Mouse (Mus musculus) limb, embryonic 10.5 days (tissue): ENCODE data around the gene Cfi. TPM values are rescaled to one million over a fixed set of nuclear protein-coding genes. Genes with fewer than 3 reads are reported as not detected.
A peak's percentile ranks its signal among the peaks of the same experiment; 100 is the strongest.

Experiments used
- DNase-seq: peaks from one replicate; pipeline ENCODE4 v3.0.0-alpha.2; 2017; ENCODE audit warnings: low spot score
- H3K27ac ChIP-seq: fragments of 300-500 bp; sonication (generic); 2 replicates; pipeline ENCODE4 v1.5.1; 2016; ENCODE audit warnings: mild to moderate bottlenecking
- H3K27me3 ChIP-seq: fragments of 300-500 bp; sonication (generic); 2 replicates; pipeline ENCODE4 v1.6.1; 2016; ENCODE audit warnings: low read depth, mild to moderate bottlenecking; ENCODE audit not compliant: poor library complexity, severe bottlenecking
- H3K36me3 ChIP-seq: fragments of 300-500 bp; sonication (generic); 2 replicates; pipeline ENCODE4 v1.6.1; 2016; ENCODE audit warnings: mild to moderate bottlenecking, moderate library complexity
- H3K4me1 ChIP-seq: fragments of 300-500 bp; sonication (generic); 2 replicates; pipeline ENCODE4 v1.6.1; 2016
- H3K4me3 ChIP-seq: fragments of 300-500 bp; sonication (generic); 2 replicates; pipeline ENCODE4 v1.5.1; 2016; ENCODE audit warnings: mild to moderate bottlenecking, moderate library complexity
- H3K9me3 ChIP-seq: fragments of 300-500 bp; sonication (generic); replicated peaks from 2 replicates; pipeline ENCODE4 v1.6.1; 2016; ENCODE audit warnings: mild to moderate bottlenecking
- WGBS: fragments of 180-500 bp; shearing (Covaris S2); methylation state at CpG from one replicate; pipeline ENCODE4 v1.1.7; 2016; 5-methylcytosine and 5-hydroxymethylcytosine counted together
- polyA plus RNA-seq: library from polyadenylated mRNA; unstranded; fragments of >200 nt; fragmentation: Nextera tagmentation; extraction: Ambion mirVana; gene quantifications from 2 replicates; pipeline ENCODE4 v1.2.1, GENCODE M21; 2016

Gene Cfi
- polyA plus RNA-seq, 1 experiment from 2014 or later = 0.08 TPM

DNA sequence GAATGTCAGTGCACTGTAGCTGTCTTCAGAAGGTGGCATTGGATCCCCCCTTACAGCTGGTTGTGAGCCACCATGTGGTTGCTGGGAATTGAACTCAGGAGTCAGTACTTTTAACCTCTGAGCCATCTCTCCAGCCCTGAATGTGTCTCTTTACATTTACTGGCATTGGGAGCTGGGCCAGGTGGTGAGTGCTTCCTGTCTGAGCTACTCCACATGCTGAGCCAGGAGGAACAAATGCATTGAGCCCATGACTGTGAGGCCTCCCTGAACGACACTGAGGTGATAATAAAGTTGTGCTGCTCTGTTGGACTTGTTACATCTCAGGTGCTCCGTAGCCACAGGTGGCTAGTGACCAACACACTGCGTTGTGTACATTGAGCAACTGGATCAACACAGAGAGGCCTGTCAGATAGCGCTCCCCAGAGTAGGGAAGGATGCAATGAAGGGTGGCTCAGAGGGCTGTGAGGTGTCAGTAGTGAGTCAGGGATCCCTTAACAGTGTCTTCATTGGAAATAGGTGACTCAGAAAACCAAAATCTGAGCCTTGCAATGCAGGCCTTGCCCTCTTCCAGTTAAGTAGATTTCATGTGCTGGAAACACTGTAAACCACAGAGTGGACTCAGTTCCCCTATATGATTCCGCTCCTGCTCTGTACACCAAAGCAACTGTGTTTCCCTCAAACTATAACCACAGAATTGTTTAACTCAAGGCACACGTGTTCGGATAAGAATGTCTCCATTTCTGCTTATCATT lies 68.9 kb downstream of the Cfi start:
- no peak for DNase-seq
- Histone ChIP-seq H3K36me3 (peaks cover 44% of the 10 kb centered on the region), H3K9me3 (no peaks in the 10 kb centered on the region), H3K4me1 (peaks cover 21% of the 10 kb centered on the region), H3K27me3 (no peaks in the 10 kb centered on the region), H3K27ac (no peak overlapping the region), H3K4me3 (no peak overlapping the region)
- 88% methylated on average over 7 of the region's 7 CpGs for WGBS

GRCm38 (mm10) chr3:129912025-129912424 lies 76.3 kb downstream of the Cfi start:
- Histone ChIP-seq H3K27ac (no peak overlapping the region), H3K36me3 (peaks cover 89% of the 10 kb centered on the region), H3K27me3 (no peaks in the 10 kb centered on the region), H3K9me3 (no peaks in the 10 kb centered on the region), H3K4me1 (no peaks in the 10 kb centered on the region), H3K4me3 (no peak overlapping the region)
- no peak for DNase-seq
- WGBS = 92% methylated on average over 14 of the region's 14 CpGs

GRCm38 (mm10) chr3:129913241-129913640 lies 77.6 kb downstream of the Cfi start:
- 94% methylated on average over 13 of the region's 13 CpGs for WGBS
- Histone ChIP-seq H3K4me1 (no peaks in the 10 kb centered on the region), H3K27me3 (no peaks in the 10 kb centered on the region), H3K27ac (no peak overlapping the region), H3K36me3 (peaks cover 78% of the 10 kb centered on the region), H3K9me3 (no peaks in the 10 kb centered on the region), H3K4me3 (no peak overlapping the region)
- DNase-seq = no peak

DNA sequence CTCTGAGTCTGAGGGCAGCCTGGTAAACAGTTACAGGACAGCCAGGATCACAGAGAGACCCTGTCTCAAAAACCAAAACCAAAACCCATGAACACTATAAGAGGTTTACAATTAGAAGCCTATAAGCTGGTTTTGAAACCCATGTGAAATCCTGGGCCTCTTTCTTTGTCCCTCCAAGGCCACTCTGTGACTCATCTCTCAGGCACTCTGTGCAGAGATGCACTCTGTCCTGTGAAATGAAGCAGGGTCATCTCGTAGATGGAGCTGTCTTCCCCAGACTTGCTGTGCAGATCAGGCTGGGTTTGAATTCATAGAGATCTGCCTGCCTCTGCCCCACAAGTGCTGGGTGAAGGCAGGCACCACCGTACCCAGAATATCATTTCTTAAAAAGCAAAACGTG lies 81.7 kb downstream of the Cfi start:
- Histone ChIP-seq H3K4me3 (no peak overlapping the region), H3K4me1 (no peaks in the 10 kb centered on the region), H3K27me3 (no peaks in the 10 kb centered on the region), H3K36me3 (peaks cover 36% of the 10 kb centered on the region), H3K9me3 (no peaks in the 10 kb centered on the region), H3K27ac (no peak overlapping the region)
- DNase-seq = no peak
- WGBS = 90% methylated on average over 3 of the region's 3 CpGs

GRCm38 (mm10) chr3:129918434-129918833 lies 82.8 kb downstream of the Cfi start:
- Histone ChIP-seq H3K27me3 (no peaks in the 10 kb centered on the region), H3K4me1 (no peaks in the 10 kb centered on the region), H3K36me3 (peaks cover 26% of the 10 kb centered on the region), H3K27ac (no peak overlapping the region), H3K4me3 (no peak overlapping the region), H3K9me3 (no peaks in the 10 kb centered on the region)
- WGBS = 19% methylated on average over 13 of the region's 13 CpGs
- peak; percentile 74 for DNase-seq

DNA sequence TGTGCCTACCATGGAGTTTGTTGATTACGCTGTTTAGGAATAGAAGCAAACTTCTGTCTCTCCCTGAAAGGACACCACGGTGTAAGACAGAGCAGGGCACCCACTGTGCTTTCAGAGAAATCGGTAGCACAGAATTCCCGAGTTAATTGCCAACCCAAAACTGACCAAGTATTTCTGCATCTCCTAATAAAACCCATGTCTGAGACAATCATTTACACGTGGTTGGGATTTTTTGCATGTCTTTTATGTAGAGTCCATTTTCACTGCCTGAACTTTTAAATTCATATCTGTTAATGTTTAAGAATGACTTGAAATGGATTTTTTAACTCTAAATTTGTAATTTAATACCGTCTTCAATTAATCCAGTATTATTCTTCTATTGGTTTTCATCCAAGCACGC lies 87.9 kb downstream of the Cfi start:
- no peaks in the 10 kb centered on the region for H3K4me1 ChIP-seq
- DNase-seq = no peak
- H3K36me3 ChIP-seq = no peaks in the 10 kb centered on the region
- H3K27ac ChIP-seq = no peak overlapping the region
- H3K4me3 ChIP-seq = no peak overlapping the region
- no peaks in the 10 kb centered on the region for H3K27me3 ChIP-seq
- WGBS = 88% methylated on average over 7 of the region's 7 CpGs
- no peaks in the 10 kb centered on the region for H3K9me3 ChIP-seq

Other genes starting within 250 kb of the Cfi start
- gene Egf, start 80.6 kb upstream of the Cfi start, polyA plus RNA-seq = 1.4 and 1.6 TPM in 2 replicates
- gene Lrit3, start 31.9 kb upstream of the Cfi start, polyA plus RNA-seq = not detected in 2 replicates
- not detected in 2 replicates for gene Rrh, start 13.3 kb upstream of the Cfi start, polyA plus RNA-seq
- gene Gar1, start 4.5 kb upstream of the Cfi start, polyA plus RNA-seq = 114 and 145 TPM in 2 replicates
- gene Pla2g12a, start 42.7 kb downstream of the Cfi start, polyA plus RNA-seq = 22.5 and 27.1 TPM in 2 replicates
- gene Casp6, start 65.5 kb downstream of the Cfi start, polyA plus RNA-seq = 104 and 116 TPM in 2 replicates
- gene Mcub, start 134.3 kb downstream of the Cfi start, polyA plus RNA-seq = 8.5 and 10.3 TPM in 2 replicates
- gene Sec24b, start 225.7 kb downstream of the Cfi start, polyA plus RNA-seq = 37.8 and 40.5 TPM in 2 replicates